Mouse (Mus musculus): ENCODE results near the gene Slc27a5.

GRCm38 (mm10) chr7:13014275-13014839, 16.4 kb upstream of the Slc27a5 start:
- TF ChIP-seq CTCF (conservative IDR thresholded peaks at IDR 0.05; ENCODE audit: low read length) (no peak), POU5F1 (IDR thresholded peaks at IDR 0.05; ENCODE audit: borderline replicate concordance, low read length) (peak; percentile 67)

Measured in E14TG2a.4 (cell line).